Mouse (Mus musculus): Measurements from ENCODE around the gene Tspan2.

GRCm38 (mm10) chr3:102738161-102738901 is 4.0 kb downstream of the Tspan2 start:
- TF ChIP-seq CTCF (conservative IDR thresholded peaks at IDR 0.05; ENCODE audit: low read length): no peak
- TF ChIP-seq NANOG (IDR thresholded peaks at IDR 0.05; ENCODE audit: borderline replicate concordance, low read length): no peak
- no peak for TF ChIP-seq POU5F1 (IDR thresholded peaks at IDR 0.05; ENCODE audit: borderline replicate concordance, low read length)

Measured in E14TG2a.4 (cell line).